Mouse (Mus musculus): ENCODE results near the gene Olfr566. TPM values are rescaled to one million over a fixed set of nuclear protein-coding genes. Genes with fewer than 3 reads are reported as not detected.

The Olfr566 gene
- not detected for polyA plus RNA-seq (2017; shearing (Covaris generic))

DNA sequence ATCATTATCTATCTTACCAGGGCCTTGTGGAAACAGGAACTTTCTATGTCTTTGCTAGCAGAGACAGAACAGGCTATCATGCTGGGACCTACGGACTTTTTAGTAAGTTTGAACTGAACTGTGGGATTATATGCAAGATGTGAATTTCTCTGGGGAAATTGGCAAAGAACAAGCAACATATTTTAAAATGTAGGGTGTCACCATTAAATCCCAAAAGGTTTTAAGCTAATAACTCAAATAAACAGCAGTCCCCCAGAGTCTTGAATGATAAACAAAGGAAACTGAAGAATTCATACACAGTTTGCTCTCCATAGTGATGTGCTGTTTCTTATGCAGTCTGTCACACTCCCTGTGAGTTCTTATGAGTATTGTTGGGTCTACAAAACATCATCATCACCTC lies at the start of gene Olfr566:
Gene Olfr566 (minus strand): TSS at position 101 of the 400 bp plus-strand sequence.

DNA sequence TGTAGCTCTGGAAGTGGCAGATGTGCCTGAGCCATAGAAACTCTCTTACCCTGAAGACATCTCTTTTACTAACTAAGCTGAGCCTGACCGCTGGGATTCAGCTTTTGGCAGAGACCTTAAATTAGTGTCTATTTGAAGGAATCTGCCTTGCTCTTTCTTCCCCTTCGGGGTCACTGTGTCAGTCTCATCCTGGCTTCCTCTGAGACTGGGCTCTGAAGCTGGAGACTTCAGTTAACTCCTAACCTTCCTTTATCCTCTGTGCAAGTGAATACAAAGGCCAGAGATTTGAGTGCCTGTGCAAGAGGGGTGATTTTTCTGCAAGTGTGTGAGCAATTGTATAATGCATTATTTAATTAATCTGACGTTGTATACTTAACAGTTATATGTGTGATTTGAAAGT lies 32.2 kb upstream of the Olfr566 start, which contains the start of gene Olfr569:
Gene Olfr569 (minus strand): TSS at position 101 of the 400 bp plus-strand sequence.

DNA sequence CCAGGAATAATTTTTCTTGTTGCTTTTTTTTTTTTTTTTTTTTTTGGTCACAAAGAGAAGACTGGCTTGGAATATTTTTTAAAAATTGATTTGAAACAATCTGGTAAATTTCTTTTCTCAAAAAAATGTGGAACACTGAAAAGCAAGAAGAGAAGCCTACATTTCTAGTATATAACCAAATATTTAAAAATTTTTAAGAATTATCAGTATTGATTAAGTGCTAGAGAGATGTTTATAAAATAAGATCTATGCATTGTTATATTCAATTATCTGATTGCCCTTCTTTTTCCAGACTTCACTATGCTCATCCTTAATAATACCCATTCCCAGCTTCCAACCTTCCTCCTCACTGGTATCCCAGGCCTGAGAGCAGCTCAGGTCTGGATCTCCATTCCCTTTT lies 18.3 kb upstream of the Olfr566 start, which contains the start of gene Olfr568:
Gene Olfr568 (plus strand): TSS at position 301 of the 400 bp plus-strand sequence.

Other genes with a start within 250 kb of the Olfr566 start
- not detected for gene Olfr553, start 240.5 kb downstream of the Olfr566 start, polyA plus RNA-seq (2017; shearing (Covaris generic))
- not detected for gene Olfr554, start 220.3 kb downstream of the Olfr566 start, polyA plus RNA-seq (2017; shearing (Covaris generic))
- gene Olfr555, start 199.9 kb downstream of the Olfr566 start, polyA plus RNA-seq (2017; shearing (Covaris generic)): not detected
- not detected for gene Olfr556, start 193.9 kb downstream of the Olfr566 start, polyA plus RNA-seq (2017; shearing (Covaris generic))
- gene Trim68, start 171.4 kb downstream of the Olfr566 start, polyA plus RNA-seq (2017; shearing (Covaris generic)): 17.4 TPM
- gene Olfr557, start 162.9 kb downstream of the Olfr566 start, polyA plus RNA-seq (2017; shearing (Covaris generic)): not detected
- not detected for gene Olfr558, start 156.6 kb downstream of the Olfr566 start, polyA plus RNA-seq (2017; shearing (Covaris generic))
- not detected for gene Olfr33, start 139.7 kb downstream of the Olfr566 start, polyA plus RNA-seq (2017; shearing (Covaris generic))
- gene Olfr559, start 131.3 kb downstream of the Olfr566 start, polyA plus RNA-seq (2017; shearing (Covaris generic)): not detected
- gene Olfr560, start 99.4 kb downstream of the Olfr566 start, polyA plus RNA-seq (2017; shearing (Covaris generic)): not detected
- not detected for gene Olfr78, start 99.3 kb downstream of the Olfr566 start, polyA plus RNA-seq (2017; shearing (Covaris generic))
- not detected for gene Olfr561, start 87.5 kb downstream of the Olfr566 start, polyA plus RNA-seq (2017; shearing (Covaris generic))
- not detected for gene Olfr564, start 55.3 kb downstream of the Olfr566 start, polyA plus RNA-seq (2017; shearing (Covaris generic))
- not detected for gene Olfr568, start 18.4 kb upstream of the Olfr566 start, polyA plus RNA-seq (2017; shearing (Covaris generic))
- gene Olfr569, start 32.1 kb upstream of the Olfr566 start, polyA plus RNA-seq (2017; shearing (Covaris generic)): not detected
- gene Olfr570, start 35.8 kb upstream of the Olfr566 start, polyA plus RNA-seq (2017; shearing (Covaris generic)): not detected
- gene Olfr571, start 58.8 kb upstream of the Olfr566 start, polyA plus RNA-seq (2017; shearing (Covaris generic)): not detected
- gene Olfr572, start 65.6 kb upstream of the Olfr566 start, polyA plus RNA-seq (2017; shearing (Covaris generic)): not detected
- gene Olfr573-ps1, start 83.8 kb upstream of the Olfr566 start, polyA plus RNA-seq (2017; shearing (Covaris generic)): not detected
- not detected for gene Olfr574, start 89.7 kb upstream of the Olfr566 start, polyA plus RNA-seq (2017; shearing (Covaris generic))
- gene Olfr575, start 100.0 kb upstream of the Olfr566 start, polyA plus RNA-seq (2017; shearing (Covaris generic)): not detected
- not detected for gene Olfr576, start 103.9 kb upstream of the Olfr566 start, polyA plus RNA-seq (2017; shearing (Covaris generic))
- gene Olfr577, start 117.2 kb upstream of the Olfr566 start, polyA plus RNA-seq (2017; shearing (Covaris generic)): not detected
- not detected for gene Olfr578, start 130.6 kb upstream of the Olfr566 start, polyA plus RNA-seq (2017; shearing (Covaris generic))
- gene Olfr582, start 179.3 kb upstream of the Olfr566 start, polyA plus RNA-seq (2017; shearing (Covaris generic)): not detected
- not detected for gene Olfr583, start 192.5 kb upstream of the Olfr566 start, polyA plus RNA-seq (2017; shearing (Covaris generic))
- not detected for gene Olfr584, start 223.1 kb upstream of the Olfr566 start, polyA plus RNA-seq (2017; shearing (Covaris generic))
- gene Olfr585, start 239.0 kb upstream of the Olfr566 start, polyA plus RNA-seq (2017; shearing (Covaris generic)): not detected